Mouse (Mus musculus) splenic B cell, adult 2 months (primary cell): ENCODE results near the gene Slc48a1.

ENCODE experiments used
- DNase-seq: peaks from one replicate; pipeline ENCODE4 v3.0.0-alpha.2; 2011; ENCODE audit warnings: low read depth, low spot score
- H3K27me3 ChIP-seq: 2 replicates; pipeline ENCODE4 v1.6.1; 2012; ENCODE audit warnings: mild to moderate bottlenecking, low read length, moderate library complexity, mixed read lengths; ENCODE audit not compliant: control insufficient read depth, poor library complexity, insufficient read depth, severe bottlenecking
- H3K36me3 ChIP-seq: 2 replicates; pipeline ENCODE4 v1.6.1; 2012; ENCODE audit warnings: mild to moderate bottlenecking, low read length, moderate library complexity, mixed read lengths; ENCODE audit not compliant: control insufficient read depth, poor library complexity, insufficient read depth, severe bottlenecking

Slc48a1 gene

GRCm38 (mm10) chr15:97778311-97779098 lies at the start of gene Slc48a1:
Gene Slc48a1, plus strand, starts transcription at chr15:97778520.
- Histone ChIP-seq H3K27me3 (no peaks in the 10 kb centered on the region), H3K36me3 (no peaks in the 10 kb centered on the region)
- no peak for DNase-seq

GRCm38 (mm10) chr15:97728804-97729203 lies 49.5 kb upstream of the Slc48a1 start:
- Histone ChIP-seq H3K36me3 (no peaks in the 10 kb centered on the region), H3K27me3 (no peaks in the 10 kb centered on the region)
- DNase-seq, result no peak

- DNase-seq, result no peak
- Histone ChIP-seq H3K36me3 (no peaks in the 10 kb centered on the region), H3K27me3 (no peaks in the 10 kb centered on the region)
These were observed 48.0 kb upstream of the Slc48a1 start for GRCm38 (mm10) chr15:97730365-97730764.

GRCm38 (mm10) chr15:97731111-97731510 lies 47.2 kb upstream of the Slc48a1 start, which contains the start of gene Endou:
Gene Endou, minus strand, starts transcription at chr15:97731339.
- H3K36me3 ChIP-seq, result no peaks in the 10 kb centered on the region
- no peak for DNase-seq
- H3K27me3 ChIP-seq, result no peaks in the 10 kb centered on the region

- H3K27me3 ChIP-seq, result no peaks in the 10 kb centered on the region
- H3K36me3 ChIP-seq, result no peaks in the 10 kb centered on the region
- no peak for DNase-seq
These were observed 46.3 kb upstream of the Slc48a1 start for GRCm38 (mm10) chr15:97731988-97732387.

- Histone ChIP-seq H3K36me3 (no peaks in the 10 kb centered on the region), H3K27me3 (no peaks in the 10 kb centered on the region)
- no peak for DNase-seq
These were observed 39.4 kb upstream of the Slc48a1 start for GRCm38 (mm10) chr15:97738923-97739322.

GRCm38 (mm10) chr15:97740283-97740732 lies 38.0 kb upstream of the Slc48a1 start:
- H3K36me3 ChIP-seq, result no peaks in the 10 kb centered on the region
- H3K27me3 ChIP-seq, result no peaks in the 10 kb centered on the region
- DNase-seq, result peak; percentile 38

GRCm38 (mm10) chr15:97741662-97742061 lies 36.7 kb upstream of the Slc48a1 start:
- Histone ChIP-seq H3K36me3 (no peaks in the 10 kb centered on the region), H3K27me3 (no peaks in the 10 kb centered on the region)
- DNase-seq, result no peak

GRCm38 (mm10) chr15:97742074-97742473 lies 36.2 kb upstream of the Slc48a1 start:
- DNase-seq, result peak; percentile 83
- no peaks in the 10 kb centered on the region for H3K27me3 ChIP-seq

GRCm38 (mm10) chr15:97742600-97742999 lies 35.7 kb upstream of the Slc48a1 start:
- H3K27me3 ChIP-seq, result no peaks in the 10 kb centered on the region
- DNase-seq, result peak; percentile 42

More at GRCm38 (mm10) chr15:97742074-97742473, 36.2 kb upstream of the Slc48a1 start:
- no peaks in the 10 kb centered on the region for H3K36me3 ChIP-seq

GRCm38 (mm10) chr15:97743210-97743609 lies 35.1 kb upstream of the Slc48a1 start:
- DNase-seq, result no peak
- Histone ChIP-seq H3K27me3 (no peaks in the 10 kb centered on the region), H3K36me3 (no peaks in the 10 kb centered on the region)

More at GRCm38 (mm10) chr15:97742600-97742999, 35.7 kb upstream of the Slc48a1 start:
- H3K36me3 ChIP-seq, result no peaks in the 10 kb centered on the region

- H3K27me3 ChIP-seq, result no peaks in the 10 kb centered on the region
- no peaks in the 10 kb centered on the region for H3K36me3 ChIP-seq
- DNase-seq, result peak; percentile 30
These were observed 34.3 kb upstream of the Slc48a1 start for GRCm38 (mm10) chr15:97743961-97744525.

GRCm38 (mm10) chr15:97744930-97745329 lies 33.4 kb upstream of the Slc48a1 start:
- no peaks in the 10 kb centered on the region for H3K36me3 ChIP-seq
- no peaks in the 10 kb centered on the region for H3K27me3 ChIP-seq
- DNase-seq, result peak; percentile 80

GRCm38 (mm10) chr15:97745331-97745730 lies 33.0 kb upstream of the Slc48a1 start:
- Histone ChIP-seq H3K27me3 (no peaks in the 10 kb centered on the region), H3K36me3 (no peaks in the 10 kb centered on the region)
- DNase-seq, result no peak

- no peaks in the 10 kb centered on the region for H3K36me3 ChIP-seq
- no peak for DNase-seq
- no peaks in the 10 kb centered on the region for H3K27me3 ChIP-seq
These were observed 32.0 kb upstream of the Slc48a1 start for GRCm38 (mm10) chr15:97746278-97746677.
